Mouse (Mus musculus) midbrain, embryonic 16.5 days (tissue): ENCODE data around the gene 6720489N17Rik. TPM values are rescaled to one million over a fixed set of nuclear protein-coding genes. Genes with fewer than 3 reads are reported as not detected.
"Not testable (repeated sequence)": the region's sequence is repeated elsewhere in the genome, so short reads cannot be mapped to it uniquely, and the experiment has no call there.

Source experiments
- ATAC-seq: fragments of 200-750 bp; cut with Nextera tagmentation; 2 replicates; pipeline ENCODE4 v1.8.0; 2017; ENCODE audit warnings: moderate TSS enrichment
- H3K27ac ChIP-seq: fragments of 300-500 bp; sonication (generic); 2 replicates; pipeline ENCODE4 v1.5.1; 2014; ENCODE audit warnings: mild to moderate bottlenecking, low read length, mixed read lengths
- H3K27me3 ChIP-seq: fragments of 300-500 bp; sonication (generic); 2 replicates; pipeline ENCODE4 v1.6.1; 2014; ENCODE audit warnings: low read depth, low read length, mixed read lengths; ENCODE audit not compliant: control insufficient read depth, insufficient read depth
- H3K36me3 ChIP-seq: fragments of 300-500 bp; sonication (generic); 2 replicates; pipeline ENCODE4 v1.6.1; 2014; ENCODE audit warnings: mild to moderate bottlenecking, low read length, moderate library complexity, mixed read lengths; ENCODE audit not compliant: control insufficient read depth, insufficient read depth
- H3K4me1 ChIP-seq: fragments of 300-500 bp; sonication (generic); 2 replicates; pipeline ENCODE4 v1.6.1; 2014; ENCODE audit warnings: mild to moderate bottlenecking, low read length, mixed read lengths; ENCODE audit not compliant: control insufficient read depth, insufficient read depth
- H3K4me2 ChIP-seq: fragments of 300-500 bp; sonication (generic); 2 replicates; pipeline ENCODE4 v1.6.1; 2014; ENCODE audit warnings: mild to moderate bottlenecking, low read length, mixed read lengths
- H3K4me3 ChIP-seq: fragments of 300-500 bp; sonication (generic); 2 replicates; pipeline ENCODE4 v1.5.1; 2014; ENCODE audit warnings: low read depth, mild to moderate bottlenecking, low read length, moderate library complexity, mixed read lengths
- H3K9ac ChIP-seq: fragments of 300-500 bp; sonication (generic); 2 replicates; pipeline ENCODE4 v1.6.1; 2014; ENCODE audit warnings: low read depth, low read length, mixed read lengths
- H3K9me3 ChIP-seq: fragments of 300-500 bp; sonication (generic); replicated peaks from 2 replicates; pipeline ENCODE4 v1.6.1; 2014; ENCODE audit warnings: mild to moderate bottlenecking, low read length, mixed read lengths; ENCODE audit not compliant: control insufficient read depth, poor library complexity, severe bottlenecking
- WGBS: fragments of 180-500 bp; shearing (Covaris S2); extraction: QIAGEN DNeasy Blood & Tissue Kit; methylation state at CpG from one replicate; pipeline ENCODE4 v1.1.7; 2014; 5-methylcytosine and 5-hydroxymethylcytosine counted together
- microRNA-seq: library from miRNA; unstranded; fragments of <30 nt; microRNA quantifications from one replicate; pipeline ENCODE4, GENCODE M21; 2017
- polyA plus RNA-seq: library from polyadenylated mRNA; unstranded; fragments of >200 nt; fragmentation: Nextera tagmentation; extraction: Ambion mirVana; gene quantifications from 2 replicates; pipeline ENCODE4 v1.2.1, GENCODE M21; 2015

6720489N17Rik gene
- polyA plus RNA-seq, 1 experiment from 2014 or later, result 7.5 TPM

GRCm38 (mm10) chr13:62558189-62559110 is 65.5 kb downstream of the 6720489N17Rik start, which contains the start of gene Zfp935:
Gene Zfp935 (minus strand): TSS chr13:62558511.
- Histone ChIP-seq H3K4me3 (peak within 1 kb of the TSS; percentile 42), H3K4me2 (peak within 1 kb of the TSS; percentile 48), H3K9ac (peak within 1 kb of the TSS; percentile 54; the same call in 1 of the 2 replicates)
- not testable (repeated sequence) for H3K4me1 ChIP-seq, H3K27ac ChIP-seq, H3K36me3 ChIP-seq, H3K9me3 ChIP-seq, H3K27me3 ChIP-seq
- 5% methylated on average over 25 of the region's 27 CpGs for WGBS
- ATAC-seq, result peak; percentile 75; the same call in 1 of the 2 replicates

Small RNA genes lying within 50 kb of the gene (microRNA-seq; reads per million reads assigned to microRNA genes)
- not detected for gene Gm24020

Other genes with a start within 250 kb of the 6720489N17Rik start
- 2.2 and 3.1 TPM in 2 replicates for gene Gm3604, start 241.0 kb downstream of the 6720489N17Rik start, polyA plus RNA-seq
- gene Gm49359, start 157.3 kb downstream of the 6720489N17Rik start, polyA plus RNA-seq, result 16.7 and 17.5 TPM in 2 replicates
- not detected in 2 replicates for gene Zfp935, start 65.7 kb downstream of the 6720489N17Rik start, polyA plus RNA-seq
- gene Zfp934, start 53.0 kb downstream of the 6720489N17Rik start, polyA plus RNA-seq, result 11.0 and 11.3 TPM in 2 replicates
- 35.9 and 37.9 TPM in 2 replicates for gene Platr25, start 136.5 kb upstream of the 6720489N17Rik start, polyA plus RNA-seq
- gene Gm5141, start 161.6 kb upstream of the 6720489N17Rik start, polyA plus RNA-seq, result 10.3 and 12.7 TPM in 2 replicates
- 0.82 and 1.2 TPM in 2 replicates for gene Fbp2, start 234.2 kb upstream of the 6720489N17Rik start, polyA plus RNA-seq